Mouse (Mus musculus) bone marrow, adult 2 months (tissue): ENCODE results near the gene Eif3j1.

Experiments
- CTCF ChIP-seq: fragments of 200-500 bp; IDR thresholded peaks from 2 replicates; pipeline ENCODE4 v1.5.1; 2011; ENCODE audit warnings: low read length, control low read depth; ENCODE audit not compliant: control insufficient read depth, insufficient read depth
- POLR2A ChIP-seq: fragments of 200-500 bp; IDR thresholded peaks from 2 replicates; pipeline ENCODE4 v1.6.1; 2011; ENCODE audit warnings: low read depth, mild to moderate bottlenecking, control low read depth, low read length, borderline replicate concordance; ENCODE audit not compliant: control insufficient read depth

- TF ChIP-seq CTCF (no peak), POLR2A (no peak)
Observed at GRCm38 (mm10) chr2:122036064-122036463, 7.7 kb downstream of the Eif3j1 start.
